Mouse (Mus musculus): Measurements from ENCODE around the gene Mapk8ip2.

DNA sequence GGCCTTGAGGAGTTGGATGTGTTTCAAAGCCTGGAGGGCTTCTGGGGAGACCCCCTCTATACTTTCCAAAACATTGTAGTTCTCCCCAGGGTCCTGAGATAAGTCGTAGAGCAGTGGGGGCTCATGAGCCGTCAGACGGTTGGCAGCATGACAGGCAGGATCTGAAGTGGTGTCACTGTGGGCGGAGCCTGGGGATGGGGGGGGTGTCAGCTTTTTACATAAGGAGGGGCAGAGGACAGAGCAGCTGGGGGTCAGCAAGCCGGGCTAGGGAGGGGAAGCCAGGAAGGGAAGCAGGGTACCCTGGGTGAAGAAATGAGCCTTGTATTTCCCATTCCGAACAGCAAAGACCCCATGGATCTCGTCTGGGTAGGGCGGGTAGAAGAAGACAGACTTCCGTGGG is 19.7 kb downstream of the Mapk8ip2 start:
- TF ChIP-seq CTCF (IDR thresholded peaks at IDR 0.05; ENCODE audit: control insufficient read depth, insufficient read depth, low read length): no peak
- TF ChIP-seq POLR2A (IDR thresholded peaks at IDR 0.05; ENCODE audit: borderline replicate concordance, control insufficient read depth, low read depth, low read length): no peak

Data from bone marrow, adult 2 months (tissue).